Mouse (Mus musculus) ES-Bruce4 (cell line): Measurements from ENCODE around the gene Fbxo39.

ENCODE experiments used
- CTCF ChIP-seq: IDR thresholded peaks from one replicate; pipeline ENCODE4 v1.8.1; 2011; ENCODE audit warnings: low read depth, low read length
- POLR2A ChIP-seq: IDR thresholded peaks from one replicate; pipeline ENCODE4 v1.8.1; 2011; ENCODE audit warnings: low read length; ENCODE audit not compliant: insufficient read depth

- TF ChIP-seq POLR2A (no peak), CTCF (no peak)
Measured at GRCm38 (mm10) chr11:72336726-72337125, 22.5 kb downstream of the Fbxo39 start.
